Mouse (Mus musculus) neural tube, embryonic 10.5 days (tissue): ENCODE results near the gene Alk.
A peak's percentile ranks its signal among the peaks of the same experiment; 100 is the strongest.

Experiments
- DNase-seq: peaks from one replicate; pipeline ENCODE4 v3.0.0-alpha.2; 2017; ENCODE audit warnings: low spot score; ENCODE audit errors: extremely low spot score

Gene Alk

GRCm38 (mm10) chr17:72144946-72145598 lies 459.4 kb downstream of the Alk start:
- DNase-seq, result no peak

GRCm38 (mm10) chr17:72144461-72144860 lies 460.0 kb downstream of the Alk start:
- DNase-seq, result no peak

GRCm38 (mm10) chr17:72132140-72132911 lies 472.1 kb downstream of the Alk start:
- no peak for DNase-seq

DNA sequence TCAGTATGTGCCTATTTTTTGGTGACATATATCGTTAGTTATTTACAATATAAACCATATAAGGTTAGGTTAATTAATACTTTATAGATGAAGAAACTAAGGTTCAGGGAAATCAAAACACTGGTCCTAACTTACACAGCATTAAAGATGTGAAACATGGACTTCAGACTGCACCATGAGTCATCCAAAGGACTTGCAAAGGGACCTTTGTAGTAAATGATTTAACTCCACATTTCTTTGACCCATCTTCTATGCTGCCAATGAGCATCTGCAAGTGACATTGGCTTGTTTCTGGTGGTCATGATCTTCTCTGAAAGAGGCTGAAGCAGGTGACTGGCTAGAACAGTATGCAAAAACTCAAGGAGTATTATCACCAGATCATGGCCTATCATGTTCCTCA lies 482.8 kb downstream of the Alk start:
- DNase-seq, result no peak

DNA sequence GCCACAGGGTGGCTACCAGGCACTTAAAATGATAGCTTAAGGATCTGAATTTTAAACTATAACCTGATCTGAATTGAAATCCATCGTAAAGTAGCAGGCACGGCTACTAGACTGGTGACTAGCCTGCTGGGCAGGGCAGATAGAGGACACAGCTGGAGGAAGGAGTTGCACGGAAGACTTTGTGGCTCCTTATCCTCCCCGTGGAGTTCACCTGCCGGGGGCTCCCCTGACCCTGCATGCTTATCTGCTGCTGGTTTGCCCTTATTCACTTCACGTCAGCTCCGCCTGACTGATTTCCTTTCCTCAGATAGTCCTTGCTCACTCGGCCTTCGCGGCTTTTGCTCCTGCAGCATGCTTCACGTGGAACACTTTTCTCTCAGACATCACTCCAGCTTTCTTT lies 484.1 kb downstream of the Alk start:
- no peak for DNase-seq

DNA sequence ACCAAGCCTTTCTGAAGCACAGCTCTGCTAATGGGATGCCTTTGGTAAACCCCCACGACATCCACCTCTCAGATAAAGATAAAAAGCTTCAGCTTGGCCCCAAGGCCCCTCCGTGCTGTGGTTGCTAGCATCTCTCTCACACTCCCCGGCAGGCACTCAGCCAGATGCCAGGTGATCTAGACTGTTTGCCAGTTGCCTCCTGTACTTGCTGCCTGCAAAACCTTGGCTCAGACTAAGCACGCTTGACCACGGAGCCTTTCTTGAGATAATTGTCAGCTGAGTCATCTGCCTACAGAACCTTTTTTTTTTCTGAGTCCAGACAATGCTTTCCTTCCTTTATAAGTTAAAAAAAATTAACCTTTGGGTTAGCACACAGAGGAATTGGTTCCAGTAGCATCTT lies 486.1 kb downstream of the Alk start:
- DNase-seq, result no peak

- peak; percentile 14 for DNase-seq
Observed at GRCm38 (mm10) chr17:72115271-72115944, 489.0 kb downstream of the Alk start.

- DNase-seq, result no peak
Observed at GRCm38 (mm10) chr17:72112004-72112403, 492.4 kb downstream of the Alk start.

DNA sequence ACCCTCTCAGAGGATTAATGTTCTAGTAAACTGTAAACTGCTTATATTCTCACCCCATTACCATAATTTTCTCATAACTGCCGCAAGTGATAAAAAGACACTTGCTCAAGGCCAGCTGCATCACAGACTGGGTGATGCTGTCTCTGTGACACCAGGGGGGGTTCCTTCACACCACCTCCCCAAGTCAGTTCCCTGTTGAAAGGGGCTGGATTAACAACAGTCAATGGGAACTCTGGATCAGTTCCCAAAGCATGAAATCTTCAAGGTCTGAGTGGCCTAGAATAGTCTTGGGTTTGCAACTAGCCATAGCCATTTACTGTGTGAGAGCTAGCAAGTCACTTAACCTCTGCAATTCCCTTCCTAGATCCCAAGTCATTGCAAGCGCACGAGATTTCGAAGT lies 492.9 kb downstream of the Alk start:
- DNase-seq, result no peak

GRCm38 (mm10) chr17:72087261-72087703 lies 517.1 kb downstream of the Alk start:
- DNase-seq, result no peak

GRCm38 (mm10) chr17:72081396-72081795 lies 523.0 kb downstream of the Alk start:
- no peak for DNase-seq

DNA sequence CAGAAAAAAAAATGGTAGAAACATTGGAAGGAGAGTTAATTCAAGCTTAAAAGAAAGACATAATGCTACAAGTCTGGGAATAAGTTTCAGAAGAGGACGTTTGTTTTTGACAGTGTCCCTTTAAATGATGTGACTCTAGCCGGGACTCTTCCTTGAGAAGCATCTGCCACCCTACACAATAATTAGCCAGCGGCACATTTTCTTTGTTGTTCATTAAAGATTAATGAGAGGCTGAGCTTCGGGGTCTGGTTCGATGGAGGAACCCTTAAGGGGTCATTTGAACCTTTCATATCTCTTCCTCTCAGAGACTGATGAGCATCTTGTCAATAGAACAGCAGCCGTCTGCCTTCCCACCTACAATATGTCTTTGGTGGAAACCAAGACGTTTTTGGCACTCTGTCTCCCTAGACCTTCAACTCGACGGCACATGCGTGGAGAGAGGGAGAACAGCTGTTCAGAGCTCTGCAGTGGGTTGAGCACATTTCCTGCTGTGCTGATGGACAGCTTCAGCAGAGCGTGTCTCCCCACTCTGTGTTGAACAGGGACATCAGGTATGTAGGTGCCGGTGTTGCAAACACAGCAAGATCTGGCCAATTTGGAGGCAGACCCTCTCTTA lies 528.0 kb downstream of the Alk start:
- DNase-seq, result peak; percentile 27

GRCm38 (mm10) chr17:72071871-72072270 lies 532.6 kb downstream of the Alk start:
- no peak for DNase-seq

DNA sequence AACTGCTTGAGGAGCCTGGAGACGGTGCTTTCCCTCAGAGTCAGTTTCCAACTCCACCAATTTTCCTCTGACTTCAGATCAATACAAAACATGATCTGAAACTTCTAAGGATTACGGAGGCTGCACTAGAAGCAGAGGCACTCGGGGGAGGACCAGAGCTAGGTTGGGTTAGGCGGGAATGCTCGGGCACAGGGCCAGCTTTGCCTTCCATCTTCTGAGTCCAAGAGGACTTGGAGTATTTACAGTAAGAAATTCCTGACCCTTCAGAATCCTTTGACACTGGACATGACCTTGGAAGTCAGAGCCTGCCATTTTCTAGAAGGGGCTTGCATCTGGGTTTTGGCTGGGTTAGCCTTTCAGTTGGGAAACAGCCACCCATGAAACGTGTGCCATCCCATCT lies 536.3 kb downstream of the Alk start:
- DNase-seq, result no peak

GRCm38 (mm10) chr17:72062978-72063377 lies 541.4 kb downstream of the Alk start:
- no peak for DNase-seq

DNA sequence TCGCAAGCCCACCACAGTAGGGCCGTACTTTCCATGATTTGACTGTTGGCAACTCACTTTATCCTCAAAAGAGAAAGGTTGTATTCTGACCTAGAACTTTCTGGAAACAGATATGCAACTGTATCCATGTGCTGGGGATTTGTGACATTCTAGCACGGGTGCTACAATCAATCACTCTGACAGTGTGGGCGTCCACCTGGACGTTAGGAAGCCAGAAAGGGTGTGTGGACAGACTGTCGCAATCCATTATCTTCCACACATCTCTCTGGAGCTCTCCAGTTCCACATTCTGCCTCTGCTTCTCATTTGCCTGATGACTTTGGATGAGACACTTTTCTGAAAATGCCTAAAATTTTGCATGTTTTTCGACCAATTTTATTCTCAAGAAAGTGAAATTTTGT lies 545.1 kb downstream of the Alk start:
- no peak for DNase-seq

DNA sequence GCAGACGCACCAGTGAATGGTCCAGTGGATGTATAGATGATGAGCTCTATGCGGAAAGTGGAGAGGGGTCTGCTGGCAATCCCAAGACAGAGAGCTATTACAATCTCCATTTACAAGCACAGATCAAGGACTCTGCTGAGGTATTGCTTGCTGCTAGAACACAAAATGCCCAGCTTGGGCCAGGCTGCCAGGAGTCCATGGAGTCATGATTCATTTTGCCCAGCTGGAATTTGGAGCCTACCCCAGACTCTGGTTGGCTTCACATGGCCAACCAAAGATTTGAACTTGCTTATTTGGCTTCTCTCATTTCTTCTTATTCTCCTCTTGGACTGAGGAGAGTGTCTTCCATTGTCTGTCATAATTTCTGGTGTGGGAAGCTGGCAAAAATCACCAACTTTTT lies 558.8 kb downstream of the Alk start:
- no peak for DNase-seq

DNA sequence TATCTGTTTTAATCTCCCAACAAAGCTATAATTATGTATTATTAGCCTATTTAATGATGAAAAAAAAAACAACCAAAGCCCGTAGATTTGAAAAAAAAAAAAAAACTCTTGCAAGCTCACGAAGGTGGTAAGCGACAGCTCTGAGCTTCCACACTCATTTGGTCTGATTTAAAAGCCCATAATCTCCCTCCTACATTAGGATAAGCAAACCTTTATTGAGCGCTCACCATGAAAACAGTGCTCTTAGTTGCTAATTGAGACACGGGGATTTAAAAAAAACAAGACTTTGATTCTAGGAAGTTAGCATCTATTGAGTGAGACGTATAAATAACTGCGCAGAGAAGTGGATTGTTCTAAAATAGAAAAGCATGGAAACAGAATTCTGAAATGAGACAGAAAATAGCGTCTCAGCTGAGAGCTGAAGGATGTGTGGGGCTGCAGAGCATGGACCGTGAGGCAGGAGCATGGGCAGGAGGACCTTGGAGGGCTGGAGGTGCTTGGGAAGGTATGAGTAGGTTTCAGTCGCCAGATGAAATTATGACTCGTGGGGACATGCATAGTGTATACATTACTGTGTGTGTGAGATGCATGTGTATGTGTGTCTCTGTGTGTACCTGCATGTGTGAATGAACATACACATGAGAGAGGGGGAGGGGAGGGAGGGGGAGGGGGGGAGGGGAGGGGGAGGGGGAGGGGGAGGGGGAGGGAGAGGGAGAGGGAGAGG lies 560.6 kb downstream of the Alk start:
- DNase-seq, result no peak

GRCm38 (mm10) chr17:72043001-72043666 lies 561.3 kb downstream of the Alk start:
- no peak for DNase-seq

GRCm38 (mm10) chr17:72039176-72039948 lies 565.1 kb downstream of the Alk start:
- no peak for DNase-seq
